ENCODE assay signal across 23 mouse cellular contexts in genomic region chr11:109188235-109188634, GRCm38 (mm10). TPM values are rescaled to one million over a fixed set of nuclear protein-coding genes. Genes with fewer than 3 reads are reported as not detected.
"Had no signal": no experiment of that assay in that cellular context is flagged by ENCODE, and none has a peak within 500 bp of the region (broad histone marks: within the 10 kb centered on the region; RNA-seq: fewer than 3 reads in every experiment).

No protein-coding gene starts in this region.

- H3K4me2 ChIP-seq: neural tube, embryonic 13.5 days; neural tube, embryonic 15.5 days; stomach, embryonic 15.5 days had no signal

- H3K9me3 ChIP-seq: neural tube, embryonic 13.5 days; neural tube, embryonic 15.5 days; stomach, embryonic 15.5 days had no signal

- H3K9ac ChIP-seq: neural tube, embryonic 13.5 days; neural tube, embryonic 15.5 days; stomach, embryonic 15.5 days had no signal

- H3K27me3 ChIP-seq: neural tube, embryonic 13.5 days; neural tube, embryonic 15.5 days; stomach, embryonic 15.5 days had no signal

- H3K36me3 ChIP-seq: neural tube, embryonic 13.5 days; neural tube, embryonic 15.5 days; stomach, embryonic 15.5 days had no signal

- H3K4me1 ChIP-seq: neural tube, embryonic 13.5 days; stomach, embryonic 15.5 days had no signal

- DNase-seq: retina, postnatal 1 day; right cerebral cortex, adult 18-20 months; right cerebral cortex, postnatal 14 days; right cerebral cortex, postnatal 25 days; right cerebral cortex, postnatal 4 days; spleen, adult 18-20 months; thymus, adult 18-20 months; thymus, adult 2 months; thymus, postnatal 14 days; thymus, postnatal 25 days; thymus, postnatal 36 days; thymus, postnatal 4 days had no signal

- H3K27ac ChIP-seq: neural tube, embryonic 13.5 days; neural tube, embryonic 15.5 days; stomach, embryonic 15.5 days; stomach, postnatal 0 days had no signal

- H3K4me3 ChIP-seq: neural tube, embryonic 13.5 days; neural tube, embryonic 15.5 days; stomach, embryonic 15.5 days had no signal

RNA-seq across cellular contexts. Expression of gene E030025P04Rik, which starts 44.1 kb away (rescaled TPM):
- total RNA-seq: neutrophil, adult 5-6 weeks had no signal
- polyA plus RNA-seq: neural tube, embryonic 13.5 days; neural tube, embryonic 14.5 days; neural tube, embryonic 15.5 days; spleen, adult 2 months; stomach, embryonic 14.5 days; stomach, embryonic 15.5 days; stomach, embryonic 16.5 days; stomach, postnatal 0 days; testis, adult 2 months; thymus, adult 2 months; thymus, postnatal 0 days had no signal
